Mouse (Mus musculus) intestine, postnatal 0 days (tissue): ENCODE results near the gene Tmem270. TPM values are rescaled to one million over a fixed set of nuclear protein-coding genes. Genes with fewer than 3 reads are reported as not detected.

ENCODE experiments used
- ATAC-seq: fragments of 200-750 bp; cut with Nextera tagmentation; 2 replicates; pipeline ENCODE4 v1.8.0; 2017; ENCODE audit warnings: mild to moderate bottlenecking, moderate TSS enrichment, moderate library complexity
- H3K27ac ChIP-seq: fragments of 300-500 bp; sonication (generic); 2 replicates; pipeline ENCODE4 v1.5.1; 2014; ENCODE audit warnings: mild to moderate bottlenecking, low read depth, low read length, moderate library complexity
- H3K27me3 ChIP-seq: fragments of 300-500 bp; sonication (generic); replicated peaks from 2 replicates; pipeline ENCODE4 v1.6.1; 2014; ENCODE audit warnings: low read length, mixed read lengths; ENCODE audit not compliant: control insufficient read depth, insufficient read depth
- H3K36me3 ChIP-seq: fragments of 300-500 bp; sonication (generic); 2 replicates; pipeline ENCODE4 v1.6.1; 2014; ENCODE audit warnings: mild to moderate bottlenecking, moderate library complexity; ENCODE audit not compliant: control insufficient read depth, insufficient read depth
- H3K4me1 ChIP-seq: fragments of 300-500 bp; sonication (generic); replicated peaks from 2 replicates; pipeline ENCODE4 v1.6.1; 2014; ENCODE audit warnings: antibody characterized with exemption, low read length, mixed read lengths; ENCODE audit not compliant: control insufficient read depth, insufficient read depth
- H3K4me2 ChIP-seq: fragments of 300-500 bp; sonication (generic); replicated peaks from 2 replicates; pipeline ENCODE4 v1.6.1; 2014; ENCODE audit warnings: low read depth, mild to moderate bottlenecking, moderate library complexity
- H3K4me3 ChIP-seq: fragments of 300-500 bp; sonication (generic); 2 replicates; pipeline ENCODE4 v1.5.1; 2014; ENCODE audit warnings: low read depth, low read length
- H3K9ac ChIP-seq: fragments of 300-500 bp; sonication (generic); 2 replicates; pipeline ENCODE4 v1.6.1; 2014; ENCODE audit warnings: mild to moderate bottlenecking, low read depth, low read length
- H3K9me3 ChIP-seq: fragments of 300-500 bp; sonication (generic); 2 replicates; pipeline ENCODE4 v1.6.1; 2016; ENCODE audit warnings: mixed run types; ENCODE audit not compliant: control insufficient read depth
- CTCF ChIP-seq: sonication (generic); IDR thresholded peaks from 2 replicates; pipeline ENCODE4 v1.5.1; 2016; ENCODE audit warnings: low read depth, mild to moderate bottlenecking, control low read depth, antibody characterized with exemption, moderate library complexity
- WGBS: fragments of 180-500 bp; shearing (Covaris S2); extraction: QIAGEN DNeasy Blood & Tissue Kit; methylation state at CpG from one replicate; pipeline ENCODE4 v1.1.7; 2014; 5-methylcytosine and 5-hydroxymethylcytosine counted together
- polyA plus RNA-seq: library from polyadenylated mRNA; unstranded; fragments of >200 nt; fragmentation: Nextera tagmentation; extraction: Ambion mirVana; gene quantifications from 2 replicates; pipeline ENCODE4 v1.2.1, GENCODE M21; 2015

Tmem270 gene
- polyA plus RNA-seq, 1 experiment from 2014 or later = not detected

DNA sequence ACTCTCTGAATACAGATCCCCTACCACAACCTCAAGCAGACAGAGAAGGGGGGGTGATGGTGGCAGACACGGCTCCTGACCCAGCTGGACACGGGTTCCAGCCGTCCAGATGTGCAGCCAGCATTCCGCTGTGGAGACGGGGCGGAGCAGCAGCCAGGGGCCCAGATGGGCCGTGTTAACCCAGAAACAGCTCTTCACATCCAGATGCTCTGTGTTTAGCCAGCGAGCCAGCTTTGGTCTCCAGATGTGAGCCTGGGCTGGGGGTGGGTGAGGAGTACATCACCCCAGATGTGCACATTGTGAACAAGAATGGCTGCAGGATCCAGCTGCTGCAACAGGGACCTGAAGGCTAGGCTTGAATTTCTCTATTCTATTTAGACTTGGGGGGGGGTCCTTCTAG is 11.2 kb downstream of the Tmem270 start:
- Histone ChIP-seq H3K9ac (no peak overlapping the region), H3K27ac (no peak overlapping the region), H3K4me2 (no peak overlapping the region), H3K36me3 (no peaks in the 10 kb centered on the region), H3K27me3 (no peaks in the 10 kb centered on the region), H3K9me3 (no peaks in the 10 kb centered on the region), H3K4me3 (no peak overlapping the region), H3K4me1 (no peaks in the 10 kb centered on the region)
- no peak for ATAC-seq
- 56% methylated on average over 8 of the region's 8 CpGs for WGBS
- no peak for TF ChIP-seq CTCF

DNA sequence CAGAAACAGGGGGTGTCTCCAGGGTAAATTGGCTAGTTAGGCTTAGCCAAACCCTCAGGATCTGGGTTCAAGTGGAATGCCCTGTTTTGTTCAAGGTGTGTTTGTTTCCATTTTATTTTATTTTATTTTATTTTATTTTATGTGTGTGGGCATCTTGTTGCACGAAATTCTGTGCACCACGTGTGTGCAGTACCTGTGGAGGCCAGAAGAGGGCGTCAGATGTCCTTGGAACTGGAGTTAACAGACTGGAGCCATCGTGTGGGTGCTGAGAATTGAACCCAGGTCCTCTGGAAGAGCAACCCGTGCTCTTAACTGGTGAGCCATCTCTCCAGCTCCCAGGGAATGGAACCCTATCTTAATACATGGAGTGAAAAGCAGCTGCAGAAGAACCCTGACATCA is 13.8 kb downstream of the Tmem270 start:
- Histone ChIP-seq H3K4me1 (no peaks in the 10 kb centered on the region), H3K36me3 (no peaks in the 10 kb centered on the region), H3K4me3 (no peak overlapping the region), H3K9me3 (no peaks in the 10 kb centered on the region), H3K9ac (no peak overlapping the region), H3K27ac (no peak overlapping the region), H3K4me2 (no peak overlapping the region), H3K27me3 (no peaks in the 10 kb centered on the region)
- ATAC-seq = no peak
- 0 out of 2 replicates have a peak, but pooled peaks have one; percentile 28 for TF ChIP-seq CTCF
- WGBS = 80% methylated on average over 5 of the region's 5 CpGs

DNA sequence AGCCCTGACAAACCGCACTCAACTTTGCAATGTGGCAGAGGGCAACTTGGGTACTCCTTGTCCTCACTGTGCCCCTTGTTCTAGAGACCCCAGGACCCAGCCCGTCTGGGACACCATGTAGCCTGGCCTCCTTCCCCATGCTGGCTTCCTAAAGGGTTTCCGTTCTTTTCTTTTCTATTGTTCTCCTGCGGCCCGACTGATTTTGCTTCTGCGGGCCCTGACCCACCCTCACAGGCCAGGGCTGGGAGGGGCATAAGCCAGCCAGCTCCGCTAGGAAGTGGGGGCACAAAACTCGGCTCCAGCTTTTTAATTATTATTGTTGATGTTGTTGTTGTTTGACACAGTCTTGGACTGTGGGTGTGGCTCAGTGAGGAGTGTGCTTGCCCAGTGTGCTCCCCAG is 15.0 kb downstream of the Tmem270 start:
- Histone ChIP-seq H3K4me2 (no peak overlapping the region), H3K4me1 (no peaks in the 10 kb centered on the region), H3K27ac (no peak overlapping the region), H3K9ac (no peak overlapping the region), H3K9me3 (no peaks in the 10 kb centered on the region), H3K27me3 (no peaks in the 10 kb centered on the region), H3K36me3 (no peaks in the 10 kb centered on the region), H3K4me3 (no peak overlapping the region)
- no peak for TF ChIP-seq CTCF
- WGBS = 70% methylated on average over 8 of the region's 8 CpGs
- ATAC-seq = no peak

DNA sequence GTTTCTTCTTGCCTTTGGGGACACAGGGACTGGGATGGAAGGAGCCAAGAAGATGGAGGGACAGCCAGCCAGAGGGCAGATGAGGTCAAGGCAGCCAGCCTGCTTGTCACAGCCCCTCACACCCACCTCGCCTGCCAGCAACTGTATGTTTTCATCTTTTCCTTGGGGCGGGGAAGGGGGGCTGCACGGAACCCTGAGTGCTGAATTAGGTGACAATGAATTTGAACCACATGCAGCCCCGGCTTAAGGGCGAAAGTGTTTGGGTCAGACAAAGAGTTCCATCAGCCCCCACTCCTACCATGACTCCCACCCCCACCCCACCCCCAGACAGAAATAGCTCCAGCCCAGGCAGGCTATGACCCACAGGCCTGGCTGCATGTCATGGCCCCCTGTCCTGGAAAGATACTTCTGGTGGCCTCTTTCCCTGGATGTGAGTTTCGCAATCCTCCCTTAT is 15.9 kb downstream of the Tmem270 start:
- no peak overlapping the region for H3K4me2 ChIP-seq
- no peak for TF ChIP-seq CTCF
- 86% methylated on average over 5 of the region's 6 CpGs for WGBS
- H3K36me3 ChIP-seq = no peaks in the 10 kb centered on the region
- no peak overlapping the region for H3K9ac ChIP-seq
- no peaks in the 10 kb centered on the region for H3K27me3 ChIP-seq
- H3K9me3 ChIP-seq = no peaks in the 10 kb centered on the region
- no peak overlapping the region for H3K27ac ChIP-seq
- no peak for ATAC-seq
- no peaks in the 10 kb centered on the region for H3K4me1 ChIP-seq
- no peak overlapping the region for H3K4me3 ChIP-seq

DNA sequence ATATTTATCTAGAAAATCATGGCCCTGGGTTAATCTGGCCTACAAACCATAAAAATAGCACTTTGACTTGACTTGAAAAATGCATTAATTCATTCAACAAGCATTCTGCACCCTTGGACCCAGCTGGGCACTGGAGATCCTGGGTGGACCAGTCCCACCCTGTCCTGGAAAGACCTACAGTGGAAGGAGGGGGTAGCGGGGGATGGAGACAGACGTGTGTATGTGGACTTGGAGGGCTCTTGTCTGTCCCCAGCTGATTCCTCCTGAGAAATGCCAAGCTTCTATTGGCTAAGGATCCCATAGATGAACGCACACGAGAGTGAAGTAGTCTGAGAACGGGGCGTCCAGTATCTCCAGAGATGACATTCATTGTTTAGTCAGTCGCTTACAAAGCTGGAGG is 18.0 kb downstream of the Tmem270 start:
- no peak overlapping the region for H3K9ac ChIP-seq
- ATAC-seq = no peak

DNA sequence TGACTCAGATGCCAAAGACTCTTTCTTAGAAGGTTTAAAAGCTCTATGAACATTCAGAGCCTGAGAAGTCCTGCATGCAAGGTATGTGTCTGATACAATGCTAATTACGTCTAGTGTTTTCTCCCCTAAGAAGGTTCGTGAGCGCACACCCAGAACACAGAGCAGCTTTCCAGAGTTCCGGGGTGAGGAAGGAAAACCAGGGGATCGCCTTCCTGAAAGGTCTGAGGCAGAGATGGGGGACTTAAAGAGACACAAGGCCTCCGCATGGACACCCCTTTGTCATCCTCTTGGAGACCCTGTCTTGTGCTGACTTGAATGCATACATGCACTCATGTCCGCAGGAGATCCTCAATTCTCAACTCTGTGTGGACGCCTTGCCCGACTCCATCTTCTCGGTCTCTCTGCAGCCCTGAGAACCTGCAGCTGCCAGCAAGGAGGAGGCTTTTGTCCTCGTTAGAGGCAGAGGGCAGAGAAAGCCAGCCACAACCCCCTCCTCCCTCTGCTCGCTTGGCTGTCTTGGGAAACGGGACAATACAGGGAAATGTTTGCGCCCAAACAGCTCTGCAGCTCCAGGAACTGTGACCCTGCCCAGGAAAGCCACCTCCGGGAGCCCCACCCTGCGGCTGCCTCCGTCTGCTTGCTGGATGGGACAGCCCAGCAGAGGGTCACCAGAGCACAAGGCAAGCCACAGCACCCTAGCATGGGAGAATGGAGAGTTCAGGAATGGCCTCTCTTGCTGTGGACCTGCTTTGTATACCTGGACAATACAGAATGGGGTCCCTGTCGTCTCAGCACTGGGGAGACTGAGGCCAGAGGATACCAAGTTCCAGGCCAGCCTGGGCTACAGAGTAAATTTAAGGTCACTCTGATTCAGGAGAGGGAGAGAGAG is 18.8 kb downstream of the Tmem270 start:
- Histone ChIP-seq H3K4me3 (no peak overlapping the region), H3K4me1 (no peaks in the 10 kb centered on the region), H3K36me3 (no peaks in the 10 kb centered on the region), H3K9me3 (no peaks in the 10 kb centered on the region), H3K27me3 (no peaks in the 10 kb centered on the region), H3K27ac (no peak overlapping the region), H3K4me2 (no peak overlapping the region), H3K9ac (no peak overlapping the region)
- 47% methylated on average over 18 of the region's 18 CpGs for WGBS
- no peak for ATAC-seq
- no peak for TF ChIP-seq CTCF

More for the DNA sequence above, 18.0 kb downstream of the Tmem270 start:
- WGBS = 76% methylated on average over 7 of the region's 7 CpGs
- Histone ChIP-seq H3K4me2 (no peak overlapping the region), H3K9me3 (no peaks in the 10 kb centered on the region), H3K27ac (no peak overlapping the region), H3K4me3 (no peak overlapping the region), H3K4me1 (no peaks in the 10 kb centered on the region), H3K27me3 (no peaks in the 10 kb centered on the region), H3K36me3 (no peaks in the 10 kb centered on the region)
- no peak for TF ChIP-seq CTCF
